Mouse (Mus musculus): ENCODE measurements around the gene Phf21a. TPM values are rescaled to one million over a fixed set of nuclear protein-coding genes. Genes with fewer than 3 reads are reported as not detected.
A peak's percentile ranks its signal among the peaks of the same experiment; 100 is the strongest.
"Not testable (repeated sequence)": the region's sequence is repeated elsewhere in the genome, so short reads cannot be mapped to it uniquely, and the experiment has no call there.

Gene Phf21a
- total RNA-seq, 2 experiments from 2014 or later = 97.1 to 126 TPM

DNA sequence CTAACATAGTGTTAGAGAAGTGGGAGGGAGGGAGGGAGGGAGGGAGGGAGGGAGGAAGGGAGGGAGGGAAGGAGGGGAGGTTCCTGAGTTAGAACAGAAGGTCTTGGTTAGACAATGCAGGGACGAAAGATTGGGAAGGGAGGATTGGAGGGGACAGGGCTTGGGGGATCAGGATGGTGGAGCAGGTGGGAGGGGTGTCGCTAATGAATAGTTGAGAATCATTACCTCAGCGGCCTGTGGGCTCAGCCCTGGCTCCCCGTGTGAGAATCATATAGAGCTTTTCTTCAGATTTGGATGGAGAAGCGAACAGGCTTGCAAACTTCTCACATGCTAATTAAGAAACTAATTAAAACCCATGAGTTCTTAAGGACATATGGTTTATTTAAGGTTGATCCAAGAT is 23.3 kb upstream of the Phf21a start:
- intact Hi-C loops (cut with DNase I) = no loop called here

DNA sequence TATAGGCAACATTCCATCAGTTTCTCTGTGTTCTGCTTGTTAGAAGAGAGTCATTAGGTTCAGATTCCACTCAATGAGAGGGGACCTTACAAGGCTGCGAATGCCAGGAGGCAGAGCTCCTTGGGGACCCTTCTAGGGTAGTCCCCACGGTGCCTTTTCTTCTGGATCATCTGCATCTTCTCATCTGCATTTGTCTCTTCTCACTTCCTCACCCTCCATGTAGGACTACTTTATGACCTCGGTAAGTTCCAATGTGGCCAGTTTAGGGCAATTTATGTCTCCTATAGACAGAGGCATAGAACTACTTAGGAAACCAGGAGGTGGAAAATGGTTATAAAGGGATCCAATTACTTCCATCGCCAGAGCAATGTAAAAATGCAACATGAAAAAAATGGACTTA is 21.8 kb upstream of the Phf21a start:
- DNase-seq (ENCODE audit: low spot score in 2 of 2) = no peak
- intact Hi-C loops (cut with DNase I) = no loop called here

More for the DNA sequence above, 23.3 kb upstream of the Phf21a start:
- DNase-seq (ENCODE audit: low spot score in 2 of 2) = no peak

DNA sequence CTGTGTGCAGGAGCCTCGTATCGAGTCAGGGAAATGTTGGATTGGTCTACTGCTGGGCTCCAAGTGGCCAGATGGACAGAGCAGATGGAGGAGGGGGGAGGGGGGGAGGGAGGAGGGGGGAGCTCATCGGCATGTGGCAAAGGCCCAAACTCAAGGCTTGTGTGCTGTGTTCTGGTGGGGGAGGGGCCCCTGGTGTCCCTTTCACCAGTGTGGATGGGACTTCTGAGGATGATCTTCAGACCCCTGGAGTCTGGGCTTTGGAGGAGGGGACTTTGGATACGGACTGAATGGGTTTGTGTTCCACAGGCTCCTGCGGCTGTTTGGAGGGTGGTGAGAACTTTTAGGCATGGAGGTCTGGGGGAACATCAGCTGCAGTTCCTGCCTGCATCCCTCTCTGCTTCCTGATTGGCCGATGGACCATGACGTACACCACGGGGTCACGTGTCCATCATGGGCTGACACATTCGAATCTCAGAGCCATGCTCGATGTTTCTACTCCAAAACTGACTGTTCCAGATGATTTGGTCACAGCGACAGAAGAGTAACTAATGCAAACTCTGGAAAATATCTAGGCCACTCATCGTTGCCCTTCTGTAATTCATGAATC is 16.7 kb upstream of the Phf21a start:
- no peak for DNase-seq (ENCODE audit: low spot score in 2 of 2)
- intact Hi-C loops (cut with DNase I) = no loop called here

DNA sequence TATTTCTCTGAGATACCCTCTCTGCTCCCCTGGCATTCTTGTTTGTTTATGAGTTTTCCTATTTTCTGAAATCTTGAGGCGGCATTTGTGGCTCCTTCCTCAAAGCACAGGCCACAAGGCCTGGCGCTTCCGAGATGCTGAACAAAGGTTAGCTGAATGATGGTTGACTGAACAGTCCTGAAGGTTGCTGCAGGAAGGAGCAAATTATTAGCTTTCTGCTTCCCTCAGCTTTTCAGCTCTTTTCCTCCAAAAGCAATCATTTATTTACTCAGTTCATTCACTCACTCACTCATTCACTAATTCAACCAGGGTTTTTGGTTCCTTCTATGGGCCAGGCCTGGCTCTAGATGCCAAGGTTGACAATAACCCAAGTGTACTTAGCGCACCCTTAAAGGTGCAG is 10.7 kb upstream of the Phf21a start:
- DNase-seq (ENCODE audit: low spot score in 2 of 2) = no peak
- intact Hi-C loops (cut with DNase I) = loop anchor here (10.0 kb wide), 1 partner anchor 153 kb away; no protein-coding TSS in a partner anchor

DNA sequence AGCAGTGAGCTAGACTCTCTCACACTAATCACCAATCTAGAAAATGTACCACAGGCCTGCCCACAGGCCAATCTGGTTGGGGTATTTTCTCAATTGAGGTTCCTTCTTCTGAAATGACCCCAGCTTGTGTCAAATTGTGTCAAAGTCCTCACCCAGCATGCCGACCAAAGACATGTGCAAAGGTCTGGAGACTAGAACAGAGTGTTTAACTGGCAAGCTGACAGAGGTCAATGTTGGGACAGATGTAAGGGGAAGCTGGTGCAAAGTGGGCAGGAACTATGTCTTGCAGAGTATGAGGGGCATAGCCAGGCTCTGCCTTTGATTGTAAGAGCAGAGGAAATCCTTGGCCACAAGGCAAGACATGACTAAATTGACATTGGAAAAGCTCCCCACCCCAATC is 7.2 kb upstream of the Phf21a start:
- intact Hi-C loops (cut with DNase I) = loop anchor here (10.0 kb wide), 1 partner anchor 149 kb away; no protein-coding TSS in a partner anchor
- no peak for DNase-seq (ENCODE audit: low spot score in 2 of 2)

DNA sequence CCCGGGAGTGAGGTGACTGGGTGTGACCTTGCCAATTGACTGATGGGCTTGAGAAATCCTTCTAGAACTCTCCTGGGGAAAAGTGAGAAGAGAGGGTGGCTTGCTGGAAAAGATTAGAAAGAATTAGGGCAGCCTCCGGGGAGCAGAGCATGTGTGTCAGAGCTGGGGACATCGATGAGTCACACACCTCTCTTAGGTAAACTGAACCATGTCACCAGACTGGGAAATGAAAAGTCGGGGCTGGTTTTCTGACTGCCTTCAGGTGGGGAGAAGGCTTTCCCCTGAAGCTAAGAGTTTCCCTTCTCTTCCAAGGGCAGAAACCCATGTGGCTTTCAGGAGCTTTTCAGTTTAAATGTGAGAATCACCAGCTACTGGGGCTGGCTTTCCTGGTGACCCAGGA is 5.9 kb upstream of the Phf21a start:
- no peak for DNase-seq (ENCODE audit: low spot score in 2 of 2)
- intact Hi-C loops (cut with DNase I) = loop anchor here (10.0 kb wide), 1 partner anchor 148 kb away; no protein-coding TSS in a partner anchor

DNA sequence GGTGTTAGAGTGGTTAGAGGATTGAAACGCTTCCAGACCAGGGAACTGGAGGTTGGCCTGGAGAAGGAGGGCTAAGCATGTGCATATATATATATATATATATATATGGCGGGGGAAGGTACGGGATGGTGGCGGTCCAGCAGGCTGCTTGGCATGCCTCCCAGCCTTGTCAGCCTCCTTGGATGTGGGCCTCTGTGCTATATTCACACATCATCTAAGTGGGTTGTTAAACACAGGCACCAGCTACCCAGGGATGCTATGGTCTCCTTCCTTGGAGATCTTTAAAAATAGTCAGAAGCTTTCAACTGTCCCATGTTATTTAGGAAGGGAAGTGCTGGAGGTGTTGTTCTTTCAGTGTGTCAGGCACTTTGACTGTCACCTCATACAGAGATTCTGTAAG is 3.1 kb upstream of the Phf21a start:
- intact Hi-C loops (cut with DNase I) = loop anchor here (10.0 kb wide), 1 partner anchor 145 kb away; no protein-coding TSS in a partner anchor
- peak; percentile 48 to 67 for DNase-seq (ENCODE audit: low spot score in 2 of 2)

DNA sequence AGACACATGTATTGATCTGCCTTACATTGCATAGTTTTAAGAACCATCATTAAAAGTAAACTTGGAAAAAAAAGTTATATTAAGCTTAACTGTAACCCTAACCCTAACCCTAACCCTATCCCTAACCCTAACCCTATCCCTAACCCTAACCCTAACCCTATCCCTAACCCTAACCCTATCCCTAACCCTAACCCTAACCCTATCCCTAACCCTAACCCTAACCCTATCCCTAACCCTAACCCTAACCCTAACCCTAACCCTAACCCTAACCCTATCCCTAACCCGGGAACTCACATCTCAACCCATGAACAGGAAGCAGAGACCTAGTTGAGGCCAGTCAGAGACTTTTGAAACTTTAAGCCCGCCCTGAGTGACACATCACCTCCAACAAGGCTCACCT is 586 bp downstream of the Phf21a start:
- intact Hi-C loops (cut with DNase I) = not testable (repeated sequence)

DNA sequence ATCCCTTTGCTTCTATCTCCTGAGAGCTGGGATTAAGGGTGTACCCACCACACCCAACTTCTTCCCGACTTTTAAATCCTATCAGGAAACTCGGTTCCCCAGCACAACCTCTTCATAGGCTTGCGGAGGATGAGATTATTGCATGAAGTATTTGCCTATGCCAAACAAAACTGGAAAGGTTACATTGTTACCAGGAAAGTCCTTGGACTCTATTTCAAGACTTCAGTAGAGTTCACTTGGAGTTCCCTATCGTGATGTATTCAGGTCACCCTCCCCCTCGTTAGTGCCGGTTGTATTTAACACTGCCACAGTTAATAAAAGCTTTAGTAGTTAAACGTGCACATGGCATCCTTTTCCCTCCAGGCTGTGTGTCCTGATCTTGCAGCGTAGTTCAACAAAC is 1.2 kb downstream of the Phf21a start:
- intact Hi-C loops (cut with DNase I) = no loop called here
- no peak for DNase-seq (ENCODE audit: low spot score in 2 of 2)

More for the DNA sequence above, 586 bp downstream of the Phf21a start:
- DNase-seq (ENCODE audit: low spot score in 2 of 2) = not testable (repeated sequence)

DNA sequence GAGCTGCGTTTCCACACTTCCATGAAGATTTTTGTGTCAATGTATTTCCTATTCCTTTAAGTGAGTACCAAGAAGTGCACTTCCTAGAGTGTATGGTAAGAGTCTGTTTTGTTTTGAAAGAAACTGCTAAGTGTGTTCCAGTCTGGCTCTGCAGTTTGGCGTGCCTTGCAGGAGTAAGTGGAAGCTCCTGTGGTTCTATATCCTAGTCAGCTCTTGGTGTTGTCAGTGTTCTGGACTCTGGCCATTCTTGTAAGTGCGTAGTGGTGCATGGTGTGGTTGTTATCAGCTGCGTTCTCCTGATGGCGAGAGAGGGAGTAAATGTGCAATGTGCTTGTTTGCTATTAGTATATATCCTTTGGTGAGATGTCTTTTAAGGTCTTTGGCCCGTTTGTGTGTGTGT is 7.9 kb downstream of the Phf21a start:
- peak in 1 of 2 experiments; percentile 6 for DNase-seq (ENCODE audit: low spot score in 2 of 2)
- intact Hi-C loops (cut with DNase I) = no loop called here

DNA sequence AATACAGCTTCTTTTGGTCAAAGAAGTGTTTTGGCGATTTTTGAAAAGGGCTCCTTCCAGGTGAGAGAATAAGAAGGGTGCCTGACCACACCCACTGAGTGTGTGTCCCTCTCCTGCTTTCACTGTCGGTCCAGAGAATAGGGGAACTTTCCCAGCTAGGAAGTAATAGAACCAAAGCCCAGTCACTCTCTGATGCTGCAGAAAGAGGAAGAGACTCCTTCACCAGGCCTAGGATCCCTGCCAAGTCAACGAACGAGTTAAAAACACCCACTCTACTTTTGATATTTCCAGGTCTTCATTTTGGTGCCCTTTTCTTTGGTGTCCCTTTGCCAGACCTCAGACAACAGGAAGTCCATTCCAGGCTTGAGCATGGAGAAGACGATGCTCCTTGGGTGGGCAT is 31.6 kb downstream of the Phf21a start:
- intact Hi-C loops (cut with DNase I) = no loop called here
- no peak for DNase-seq (ENCODE audit: low spot score in 2 of 2)

DNA sequence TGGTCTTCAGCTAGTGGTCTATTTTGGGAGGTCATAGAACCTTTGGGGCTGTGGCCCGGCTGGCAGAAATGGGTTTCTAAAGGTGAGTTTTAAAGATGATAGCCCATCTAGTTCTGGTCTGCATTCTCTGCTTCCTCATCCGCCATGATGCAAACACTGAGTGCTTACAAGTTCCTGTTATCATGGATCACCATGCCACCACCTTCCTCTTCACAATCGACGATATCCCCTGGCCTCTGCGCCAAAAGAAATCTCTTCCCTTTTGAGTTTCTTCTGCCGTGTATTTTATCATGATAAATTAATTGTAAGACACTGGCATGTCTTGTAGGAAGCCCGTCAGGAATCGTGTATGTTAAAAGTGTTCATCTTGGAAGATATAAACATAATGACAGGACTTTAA is 32.4 kb downstream of the Phf21a start:
- intact Hi-C loops (cut with DNase I) = no loop called here
- no peak for DNase-seq (ENCODE audit: low spot score in 2 of 2)

DNA sequence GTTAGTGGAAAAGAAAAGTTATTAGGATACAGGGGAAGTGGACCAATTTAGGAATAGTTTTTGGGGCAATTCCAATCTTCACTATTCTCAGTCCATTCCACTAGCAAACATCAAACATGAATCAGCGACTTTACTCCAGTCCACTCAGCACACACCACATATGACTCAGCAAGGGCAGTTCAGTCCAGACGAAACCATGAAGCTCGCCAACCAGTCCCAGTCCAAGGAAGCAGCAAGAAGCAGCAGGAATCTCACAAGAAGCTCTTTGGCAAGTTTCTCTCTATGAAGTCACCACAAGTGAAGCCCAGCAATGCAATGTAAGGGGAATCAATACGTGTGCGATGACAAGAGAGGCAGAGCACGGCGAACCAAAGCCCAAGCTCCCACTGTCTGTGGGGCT is 37.2 kb downstream of the Phf21a start:
- DNase-seq (ENCODE audit: low spot score in 2 of 2) = no peak
- intact Hi-C loops (cut with DNase I) = no loop called here

DNA sequence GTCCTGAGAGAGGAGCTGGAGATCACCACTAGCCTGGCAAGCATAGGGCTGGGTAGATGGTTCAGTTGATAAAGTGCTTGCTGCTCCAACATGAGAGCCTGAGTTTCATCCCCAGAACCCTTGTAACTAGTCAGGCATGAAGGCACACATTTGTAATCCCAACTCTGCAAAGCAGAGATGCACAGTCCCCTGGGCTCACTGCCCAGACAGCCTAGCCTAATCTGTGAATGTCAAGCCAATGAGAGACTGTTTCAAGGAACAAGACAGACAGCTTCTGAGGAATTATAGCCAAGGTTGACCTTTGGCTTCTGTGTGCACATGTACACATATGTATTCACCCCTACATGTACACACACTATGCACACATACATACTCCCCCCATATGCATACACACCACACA is 45.8 kb downstream of the Phf21a start:
- intact Hi-C loops (cut with DNase I) = no loop called here
- no peak for DNase-seq (ENCODE audit: low spot score in 2 of 2)

DNA sequence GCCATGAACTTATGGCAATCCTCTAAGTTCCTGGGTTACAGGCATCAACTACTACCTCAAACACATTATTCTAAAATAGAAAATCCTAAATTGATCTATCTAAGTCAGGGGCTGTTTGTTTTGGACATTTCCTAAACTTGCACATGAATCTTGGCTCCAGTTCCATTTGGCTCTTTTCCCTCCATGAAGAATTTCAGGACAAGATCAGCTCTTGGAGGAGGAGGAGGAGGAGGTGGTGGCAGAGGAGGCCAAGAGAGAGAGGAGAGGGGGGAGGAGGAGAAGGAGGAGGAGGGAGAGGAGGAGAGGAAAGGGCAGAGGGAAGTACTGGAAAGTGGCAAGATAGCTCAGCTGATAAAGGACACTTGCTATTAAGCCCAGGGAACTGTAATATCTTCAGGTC is 46.4 kb downstream of the Phf21a start:
- DNase-seq (ENCODE audit: low spot score in 2 of 2) = no peak
- intact Hi-C loops (cut with DNase I) = no loop called here

DNA sequence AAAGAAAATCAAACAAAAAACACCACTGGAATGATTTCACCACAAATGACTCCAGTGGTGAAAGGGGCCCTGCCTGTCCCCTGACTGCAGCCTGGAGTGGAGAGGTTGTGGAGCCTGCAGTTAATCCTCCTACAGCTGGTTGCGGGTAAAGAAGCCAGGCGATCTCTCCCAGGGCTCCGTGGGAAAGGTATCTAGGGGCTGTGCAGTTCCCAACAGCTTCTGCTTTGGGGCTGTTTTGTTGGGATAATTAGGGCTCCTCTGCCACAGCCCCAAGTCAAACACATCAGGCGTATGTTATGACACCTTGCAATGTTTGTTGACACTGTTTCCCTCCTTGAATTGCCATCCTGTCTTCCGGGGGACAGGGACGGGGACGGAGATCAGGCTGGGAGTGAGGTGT is 47.5 kb downstream of the Phf21a start:
- intact Hi-C loops (cut with DNase I) = no loop called here
- no peak for DNase-seq (ENCODE audit: low spot score in 2 of 2)

DNA sequence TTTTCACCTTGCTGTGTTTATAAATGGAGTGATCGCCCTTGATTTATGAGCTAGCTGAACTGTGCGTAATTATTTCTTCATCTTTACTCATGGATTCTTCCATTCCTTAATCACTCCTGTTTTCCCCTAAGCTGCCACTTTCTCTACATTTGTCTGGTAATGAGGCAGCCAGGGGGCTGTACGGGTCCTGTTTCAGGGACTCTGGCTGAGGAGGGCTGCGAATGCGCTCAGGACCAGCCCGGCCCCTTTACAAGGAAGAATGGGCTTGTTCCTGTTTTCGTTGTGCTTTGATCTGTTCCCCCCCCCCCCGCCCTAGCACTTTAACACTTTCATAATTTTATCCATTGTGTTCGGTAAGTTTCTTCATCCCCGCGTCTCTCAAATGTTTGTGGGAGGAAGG is 48.2 kb downstream of the Phf21a start:
- intact Hi-C loops (cut with DNase I) = no loop called here
- no peak for DNase-seq (ENCODE audit: low spot score in 2 of 2)

DNA sequence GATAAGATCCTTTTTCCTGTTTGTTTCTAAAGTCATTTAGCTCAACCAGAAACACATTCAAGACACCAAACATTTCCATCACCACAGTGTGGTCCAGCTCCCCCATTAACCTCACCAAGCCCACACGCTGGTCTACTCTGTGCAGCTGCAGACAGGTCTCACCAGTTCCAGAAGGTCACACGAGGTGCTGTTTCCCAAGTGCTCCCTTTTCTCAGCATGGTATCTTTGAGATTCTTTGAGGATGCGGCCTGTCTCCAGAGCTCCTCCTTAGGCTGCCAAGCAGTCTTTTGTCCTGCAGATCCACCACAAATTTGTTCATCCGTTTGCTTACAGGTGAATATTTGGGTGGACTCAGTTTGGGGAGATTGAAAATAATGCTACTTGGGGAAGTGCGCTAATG is 51.0 kb downstream of the Phf21a start:
- intact Hi-C loops (cut with DNase I) = no loop called here
- DNase-seq (ENCODE audit: low spot score in 2 of 2) = no peak

DNA sequence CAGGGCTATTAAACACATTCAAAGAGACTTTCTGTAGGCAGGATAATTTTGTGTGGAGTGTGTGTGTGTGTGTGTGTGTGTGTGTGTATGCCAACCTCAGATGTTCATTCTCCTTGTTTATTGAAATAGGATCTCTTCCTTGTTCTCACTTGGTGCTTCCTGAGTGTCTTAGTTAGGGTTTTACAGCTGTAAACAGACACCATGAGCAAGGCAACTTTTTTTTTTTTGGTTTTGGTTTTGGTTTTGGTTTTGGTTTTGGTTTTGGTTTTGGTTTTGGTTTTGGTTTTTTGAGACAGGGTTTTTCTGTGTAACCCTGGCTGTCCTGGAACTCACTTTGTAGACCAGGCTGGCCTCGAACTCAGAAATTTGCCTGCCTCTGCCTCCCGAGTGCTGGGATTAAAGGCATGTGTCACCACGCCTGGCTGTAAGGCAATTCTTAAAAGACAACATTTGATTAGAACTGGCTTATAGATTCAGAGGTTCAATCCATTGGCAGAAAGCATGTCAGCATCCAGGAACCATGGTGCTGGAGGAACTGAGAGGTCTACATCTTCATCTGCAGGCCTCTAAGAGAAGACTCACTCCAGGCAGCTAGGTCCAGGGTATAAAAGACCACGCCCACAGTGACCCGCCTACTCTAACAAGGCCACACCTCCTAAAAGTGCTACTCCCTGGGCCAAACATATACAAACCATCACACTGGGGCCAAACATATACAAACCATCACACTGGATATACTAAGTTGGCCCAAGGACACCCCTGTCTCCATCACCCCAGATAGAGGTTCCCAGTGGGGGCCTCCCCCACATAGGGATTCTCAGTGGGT is 55.2 kb downstream of the Phf21a start:
- intact Hi-C loops (cut with DNase I); DNase-seq (ENCODE audit: low spot score in 2 of 2): not testable (repeated sequence)

DNA sequence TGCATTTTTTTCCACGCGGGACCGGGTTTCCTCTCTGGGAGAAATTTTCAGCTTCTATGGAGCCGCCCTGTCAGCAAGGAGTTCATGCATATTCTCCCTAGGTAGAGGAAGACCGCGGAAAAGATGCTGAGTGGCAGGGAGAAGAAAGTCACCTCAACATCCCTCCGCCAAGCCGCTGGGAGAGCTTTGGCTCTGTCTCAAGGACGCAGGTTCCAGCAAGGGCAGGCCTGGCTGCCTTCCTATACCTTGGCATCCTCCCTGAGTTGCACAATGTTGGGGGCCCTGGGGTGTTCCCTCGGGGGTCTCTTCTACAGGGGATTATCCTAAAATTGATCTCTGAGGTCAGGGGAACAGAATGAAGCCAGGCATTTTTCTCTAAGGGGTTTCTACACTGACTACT is 71.4 kb downstream of the Phf21a start:
- no peak for DNase-seq (ENCODE audit: low spot score in 2 of 2)
- intact Hi-C loops (cut with DNase I) = no loop called here

DNA sequence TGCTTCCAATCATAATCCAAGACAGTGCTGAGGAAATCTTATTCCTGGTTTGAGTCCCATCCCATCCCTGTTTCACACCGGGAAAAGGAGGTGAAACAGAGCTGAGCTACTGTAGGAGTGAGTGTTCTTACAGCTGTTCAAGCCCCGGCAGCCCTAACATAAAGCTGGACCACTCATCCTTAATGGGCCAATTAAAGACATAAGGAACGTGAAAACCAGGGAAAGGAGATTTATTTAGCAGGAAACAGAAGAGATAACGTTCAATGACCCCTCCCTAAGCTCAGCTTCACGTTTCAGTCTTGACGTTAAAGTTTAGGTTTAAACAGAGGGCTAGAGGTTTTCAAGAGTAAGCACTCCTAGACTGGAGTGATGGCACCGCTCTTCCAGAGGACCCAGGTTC is 74.0 kb downstream of the Phf21a start:
- intact Hi-C loops (cut with DNase I) = no loop called here
- DNase-seq (ENCODE audit: low spot score in 2 of 2) = no peak

Measured in left cerebral cortex, postnatal 36 days (tissue).